Mouse (Mus musculus) hindbrain, embryonic 11.5 days (tissue): ENCODE measurements at regions not wholly inside any gene's neighbourhood (a gene's known extent, or its start where the extent isn't known, plus 50 kb on each side); places are given as distances from the start of the nearest gene placed in this dataset.

ENCODE experiments used
- ATAC-seq: fragments of 200-750 bp; cut with Nextera tagmentation; 2 replicates; pipeline ENCODE4 v1.8.0; 2017; ENCODE audit warnings: mild to moderate bottlenecking, moderate TSS enrichment, moderate library complexity; ENCODE audit not compliant: low FRiP score
- DNase-seq: peaks from one replicate; pipeline ENCODE4 v3.0.0-alpha.2; 2015; ENCODE audit warnings: low spot score
- H3K27ac ChIP-seq: fragments of 300-500 bp; sonication (generic); 2 replicates; pipeline ENCODE4 v1.5.1; 2014; ENCODE audit warnings: mild to moderate bottlenecking, low read depth, low read length
- H3K27me3 ChIP-seq: fragments of 300-500 bp; sonication (generic); 2 replicates; pipeline ENCODE4 v1.6.1; 2014; ENCODE audit warnings: mild to moderate bottlenecking, low read length, moderate library complexity, mixed read lengths; ENCODE audit not compliant: control insufficient read depth, insufficient read depth
- H3K36me3 ChIP-seq: fragments of 300-500 bp; sonication (generic); 2 replicates; pipeline ENCODE4 v1.6.1; 2014; ENCODE audit warnings: mild to moderate bottlenecking, low read length, moderate library complexity, mixed read lengths; ENCODE audit not compliant: control insufficient read depth, insufficient read depth
- H3K4me1 ChIP-seq: fragments of 300-500 bp; sonication (generic); replicated peaks from 2 replicates; pipeline ENCODE4 v1.6.1; 2014; ENCODE audit warnings: low read length, mixed read lengths; ENCODE audit not compliant: control insufficient read depth, insufficient read depth
- H3K4me2 ChIP-seq: fragments of 300-500 bp; sonication (generic); replicated peaks from 2 replicates; pipeline ENCODE4 v1.6.1; 2014; ENCODE audit warnings: mild to moderate bottlenecking, low read depth, low read length
- H3K4me3 ChIP-seq: fragments of 300-500 bp; sonication (generic); 2 replicates; pipeline ENCODE4 v1.5.1; 2014; ENCODE audit warnings: low read depth, low read length
- H3K9ac ChIP-seq: fragments of 300-500 bp; sonication (generic); 2 replicates; pipeline ENCODE4 v1.6.1; 2014; ENCODE audit warnings: low read depth, low read length
- H3K9me3 ChIP-seq: fragments of 300-500 bp; sonication (generic); 2 replicates; pipeline ENCODE4 v1.6.1; 2016; ENCODE audit warnings: low read length; ENCODE audit not compliant: control insufficient read depth
- WGBS: fragments of 180-500 bp; shearing (Covaris S2); extraction: QIAGEN DNeasy Blood & Tissue Kit; methylation state at CpG from one replicate; pipeline ENCODE4 v1.1.7; 2014; 5-methylcytosine and 5-hydroxymethylcytosine counted together

DNA sequence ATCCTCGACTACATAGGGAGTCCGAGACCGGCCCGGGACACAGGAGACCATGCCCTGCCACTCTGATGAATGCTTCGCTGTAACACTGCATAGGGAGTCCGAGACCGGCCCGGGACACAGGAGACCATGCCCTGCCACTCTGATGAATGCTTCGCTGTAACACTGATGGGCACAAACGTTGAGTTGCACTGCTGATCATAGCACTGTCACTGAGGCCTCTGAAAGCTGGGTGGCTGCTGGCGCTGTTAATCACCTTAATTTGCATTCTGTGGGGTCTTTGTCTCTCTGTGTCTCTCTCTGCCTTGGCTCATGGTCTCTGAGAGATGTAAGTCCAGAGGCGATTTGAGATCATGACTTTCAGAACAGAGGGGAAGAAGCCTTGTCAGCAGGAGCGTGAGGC, 133.7 kb upstream of the Plekha5 start:
- peak; percentile 60; the same call in 1 of the 2 replicates for ATAC-seq
- Histone ChIP-seq H3K4me2 (no peak overlapping the region), H3K4me1 (no peaks in the 10 kb centered on the region), H3K36me3 (no peaks in the 10 kb centered on the region), H3K9me3 (no peaks in the 10 kb centered on the region), H3K9ac (no peak overlapping the region), H3K27me3 (no peaks in the 10 kb centered on the region), H3K27ac (no peak overlapping the region), H3K4me3 (no peak overlapping the region)
- DNase-seq, result no peak
- 70% methylated on average over 12 of the region's 13 CpGs for WGBS

DNA sequence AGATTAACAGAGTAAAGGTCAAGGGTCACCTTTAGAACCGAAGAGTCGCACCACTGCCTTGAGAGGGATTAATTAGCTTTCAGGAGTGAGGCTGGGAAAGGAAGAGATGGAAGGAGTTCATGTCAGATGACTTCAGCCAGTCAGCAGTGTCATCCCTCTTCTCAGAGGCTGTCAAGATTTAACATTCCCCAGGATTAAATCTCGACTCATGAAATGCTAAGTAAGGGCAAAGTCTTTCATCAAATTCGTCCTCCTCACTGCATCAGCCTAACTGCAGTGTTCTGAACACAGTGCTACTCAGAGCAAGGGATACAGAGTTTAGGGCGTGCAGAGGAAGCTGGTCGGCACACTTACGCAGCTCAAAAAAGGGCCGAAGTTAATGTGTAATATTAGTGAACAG, 135.1 kb upstream of the Plekha5 start:
- Histone ChIP-seq H3K4me3 (no peak overlapping the region), H3K27me3 (no peaks in the 10 kb centered on the region), H3K9ac (no peak overlapping the region), H3K4me1 (no peaks in the 10 kb centered on the region), H3K9me3 (no peaks in the 10 kb centered on the region), H3K27ac (no peak overlapping the region), H3K36me3 (no peaks in the 10 kb centered on the region), H3K4me2 (no peak overlapping the region)
- ATAC-seq (0 out of 2 replicates have a peak, but pooled peaks have one; percentile 39), DNase-seq (no peak)
- 52% methylated on average over 8 of the region's 8 CpGs for WGBS

DNA sequence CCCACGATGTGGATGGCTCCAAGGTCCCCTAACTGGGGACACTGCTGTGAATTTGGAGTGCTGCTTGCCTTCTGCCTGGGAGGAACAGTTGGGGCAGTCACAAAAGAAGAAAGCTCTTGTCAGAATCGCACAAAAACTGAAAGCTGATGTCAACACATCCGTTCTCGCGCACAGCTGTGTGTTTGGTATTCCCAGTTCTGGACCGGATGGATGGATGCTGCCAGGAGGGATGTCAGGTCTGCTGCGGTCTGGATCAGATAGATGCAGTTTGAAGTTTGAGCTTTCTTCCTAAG, 141.6 kb upstream of the Plekha5 start:
- ATAC-seq (no peak), DNase-seq (no peak)
- H3K9ac ChIP-seq, result no peak overlapping the region
- no peaks in the 10 kb centered on the region for H3K9me3 ChIP-seq
- no peaks in the 10 kb centered on the region for H3K36me3 ChIP-seq
- no peaks in the 10 kb centered on the region for H3K27me3 ChIP-seq
- H3K4me3 ChIP-seq, result no peak overlapping the region
- H3K4me2 ChIP-seq, result no peak overlapping the region
- WGBS, result 67% methylated on average over 7 of the region's 7 CpGs
- H3K27ac ChIP-seq, result no peak overlapping the region
- no peaks in the 10 kb centered on the region for H3K4me1 ChIP-seq

DNA sequence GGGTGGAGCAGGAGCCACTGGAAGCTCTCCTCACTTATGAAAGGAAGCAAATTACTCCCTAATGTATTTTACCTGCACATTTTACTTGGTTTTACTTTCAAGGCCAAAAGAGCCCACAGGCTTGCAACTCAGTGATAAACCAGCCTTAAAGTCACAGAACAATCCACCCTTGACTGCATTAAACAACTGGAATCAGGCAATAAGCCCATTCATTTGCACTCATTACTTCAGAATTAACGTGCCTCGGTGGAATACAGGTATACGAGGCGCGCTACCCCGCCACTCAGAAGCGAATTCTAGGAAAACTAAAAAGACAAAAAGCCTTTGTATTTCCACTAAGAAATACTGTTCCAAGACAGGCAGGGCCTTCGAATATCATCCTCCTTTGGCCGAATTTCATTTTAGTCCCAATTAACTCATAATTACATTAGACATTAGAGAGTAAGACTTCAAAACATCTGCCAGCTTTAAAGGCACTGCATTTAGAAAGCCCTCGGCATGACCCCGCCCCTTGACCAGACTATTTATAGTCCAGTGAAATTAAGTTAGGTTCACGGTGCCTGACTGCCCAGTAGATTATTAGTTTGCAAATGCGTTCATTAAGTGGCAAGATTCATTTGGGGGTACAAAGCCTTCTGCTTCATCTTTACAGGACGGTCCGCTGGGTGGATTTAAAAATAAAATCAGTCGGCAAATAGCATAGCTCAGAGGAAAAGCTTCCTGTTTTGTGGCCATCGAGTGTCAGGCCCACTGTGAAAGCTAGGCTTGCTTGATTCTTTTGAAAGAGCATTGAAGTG, 142.2 kb upstream of the Plekha5 start:
- Histone ChIP-seq H3K9ac (no peak overlapping the region), H3K4me1 (no peaks in the 10 kb centered on the region), H3K27ac (no peak overlapping the region), H3K36me3 (no peaks in the 10 kb centered on the region), H3K27me3 (no peaks in the 10 kb centered on the region), H3K4me3 (no peak overlapping the region), H3K9me3 (no peaks in the 10 kb centered on the region), H3K4me2 (no peak overlapping the region)
- WGBS, result 79% methylated on average over 17 of the region's 17 CpGs
- no peak for DNase-seq
- no peak for ATAC-seq

DNA sequence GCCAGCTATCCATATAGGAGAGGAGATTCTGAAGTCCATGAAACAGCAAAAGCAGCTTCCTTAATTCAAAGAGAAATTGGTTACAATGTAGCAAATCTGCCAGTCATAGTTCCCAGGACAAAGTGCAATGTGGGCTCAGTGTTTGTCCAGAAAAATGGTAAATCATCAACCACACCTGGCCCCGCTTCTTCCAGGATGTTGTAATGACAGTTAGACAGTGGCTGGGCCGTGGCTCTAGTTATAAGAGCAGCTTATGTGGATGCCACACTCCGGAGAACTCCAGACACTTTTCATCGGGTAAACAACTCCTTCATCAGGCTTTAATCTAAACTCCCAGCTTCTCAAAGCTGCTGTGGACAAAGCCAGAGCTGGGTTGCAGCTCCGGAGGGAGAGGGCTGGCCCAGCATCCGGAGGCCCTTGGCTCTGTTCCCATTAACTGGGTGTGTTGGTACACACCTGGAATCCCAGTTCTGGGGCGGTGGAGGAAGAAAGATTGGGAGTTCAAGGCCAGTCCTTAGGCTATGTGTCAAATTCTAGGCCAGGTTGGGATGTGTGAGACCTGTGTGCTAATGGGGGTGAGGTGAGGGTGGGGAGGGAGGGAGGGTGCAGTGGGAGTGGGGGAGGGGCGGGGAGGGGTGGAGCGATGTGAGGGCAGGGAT, 142.9 kb upstream of the Plekha5 start:
- no peaks in the 10 kb centered on the region for H3K4me1 ChIP-seq
- H3K9me3 ChIP-seq, result no peaks in the 10 kb centered on the region
- DNase-seq (no peak), ATAC-seq (no peak)
- H3K4me2 ChIP-seq, result no peak overlapping the region
- H3K36me3 ChIP-seq, result no peaks in the 10 kb centered on the region
- H3K27ac ChIP-seq, result no peak overlapping the region
- WGBS, result 69% methylated on average over 9 of the region's 9 CpGs
- H3K27me3 ChIP-seq, result no peaks in the 10 kb centered on the region
- H3K9ac ChIP-seq, result no peak overlapping the region
- no peak overlapping the region for H3K4me3 ChIP-seq

DNA sequence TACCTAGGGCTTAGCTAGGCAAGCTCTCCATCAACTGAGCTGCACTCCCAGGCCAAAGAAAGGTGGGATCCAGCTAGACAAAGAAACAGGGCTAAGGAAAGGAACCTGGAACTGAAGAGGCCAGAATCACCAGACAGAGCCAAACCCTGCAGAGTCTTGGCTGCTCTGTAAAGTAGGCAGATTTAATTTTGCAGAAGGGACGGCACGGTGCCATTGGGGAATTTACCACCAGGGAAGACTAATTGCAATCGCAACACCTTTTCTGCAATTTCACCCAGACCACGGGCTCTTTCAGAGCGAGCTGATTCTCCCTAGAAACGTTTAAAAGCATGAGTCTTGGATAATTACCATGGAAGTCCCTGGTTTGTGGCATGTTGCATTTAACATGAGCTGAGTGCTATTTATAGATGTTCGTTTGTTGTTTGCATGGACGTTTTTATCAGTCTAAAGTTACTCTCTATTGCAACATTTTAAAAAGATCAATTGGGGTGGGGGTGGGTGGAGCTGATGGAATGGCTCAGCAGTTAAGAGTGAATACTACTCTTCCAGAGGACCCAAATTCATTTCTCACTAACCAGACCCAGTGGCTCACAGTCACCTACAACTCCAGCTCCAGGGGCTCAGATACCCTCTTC, 144.0 kb upstream of the Plekha5 start:
- H3K9me3 ChIP-seq, result no peaks in the 10 kb centered on the region
- H3K27me3 ChIP-seq, result no peaks in the 10 kb centered on the region
- no peak overlapping the region for H3K27ac ChIP-seq
- no peaks in the 10 kb centered on the region for H3K36me3 ChIP-seq
- no peak for ATAC-seq
- H3K9ac ChIP-seq, result no peak overlapping the region
- no peak for DNase-seq
- H3K4me1 ChIP-seq, result no peaks in the 10 kb centered on the region
- H3K4me2 ChIP-seq, result no peak overlapping the region
- H3K4me3 ChIP-seq, result no peak overlapping the region
- 88% methylated on average over 8 of the region's 8 CpGs for WGBS

DNA sequence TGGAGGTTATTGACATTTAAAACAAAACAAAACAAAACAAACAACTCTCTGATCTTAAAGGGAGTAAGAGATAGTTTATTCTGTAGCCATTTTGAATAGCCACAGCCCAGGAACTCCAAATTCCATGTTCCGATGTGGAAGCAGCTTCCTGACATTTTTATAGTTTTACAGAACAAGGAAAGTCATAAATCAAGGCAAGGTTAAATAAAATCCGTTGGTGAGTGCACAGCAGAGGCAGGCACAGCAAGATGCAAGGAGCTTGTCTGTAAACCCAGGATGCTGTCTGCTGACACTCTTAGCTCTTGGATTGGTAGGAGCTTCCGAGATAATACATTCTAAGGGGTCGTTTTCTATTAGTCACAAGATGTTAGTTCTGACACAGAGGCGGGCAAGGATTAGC, 145.1 kb upstream of the Plekha5 start:
- no peaks in the 10 kb centered on the region for H3K27me3 ChIP-seq

DNA sequence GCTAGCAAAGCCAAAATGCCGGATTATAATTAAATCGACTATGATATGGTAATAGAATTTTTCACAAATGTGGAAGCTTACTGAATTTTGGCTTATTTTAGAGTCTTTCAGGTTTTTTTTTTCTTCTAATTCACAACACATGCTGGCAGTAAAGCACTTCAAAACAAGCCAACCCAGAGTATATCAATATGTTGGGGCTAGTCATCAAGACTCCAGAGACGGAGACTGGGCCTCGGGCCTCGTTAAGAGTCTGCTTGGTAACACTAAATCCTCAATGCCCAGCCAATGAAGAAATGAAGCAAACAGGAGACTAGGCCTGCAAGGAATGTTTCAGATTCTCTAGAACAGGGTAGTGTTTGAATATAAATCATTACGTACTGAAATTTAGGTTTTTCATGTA, 153.3 kb upstream of the Plekha5 start:
- Histone ChIP-seq H3K4me2 (no peak overlapping the region), H3K27ac (no peak overlapping the region), H3K9ac (no peak overlapping the region), H3K9me3 (no peaks in the 10 kb centered on the region), H3K4me3 (no peak overlapping the region), H3K36me3 (no peaks in the 10 kb centered on the region), H3K4me1 (no peaks in the 10 kb centered on the region), H3K27me3 (no peaks in the 10 kb centered on the region)
- no peak for DNase-seq
- WGBS, result 87% methylated on average over 6 of the region's 6 CpGs
- ATAC-seq, result no peak

More for the DNA sequence above, 145.1 kb upstream of the Plekha5 start:
- no peak for ATAC-seq
- no peak overlapping the region for H3K27ac ChIP-seq
- WGBS, result 67% methylated on average over 5 of the region's 5 CpGs
- H3K4me3 ChIP-seq, result no peak overlapping the region
- H3K9me3 ChIP-seq, result no peaks in the 10 kb centered on the region
- no peak overlapping the region for H3K4me2 ChIP-seq
- no peak for DNase-seq
- H3K9ac ChIP-seq, result no peak overlapping the region
- H3K4me1 ChIP-seq, result no peaks in the 10 kb centered on the region
- no peaks in the 10 kb centered on the region for H3K36me3 ChIP-seq
